Mouse (Mus musculus): Measurements from ENCODE around the gene Scarb1. TPM values are rescaled to one million over a fixed set of nuclear protein-coding genes. Genes with fewer than 3 reads are reported as not detected.

Scarb1 gene
- total and polyA plus RNA-seq, 2 experiments from 2014 or later: 58.2 to 79.8 TPM

DNA sequence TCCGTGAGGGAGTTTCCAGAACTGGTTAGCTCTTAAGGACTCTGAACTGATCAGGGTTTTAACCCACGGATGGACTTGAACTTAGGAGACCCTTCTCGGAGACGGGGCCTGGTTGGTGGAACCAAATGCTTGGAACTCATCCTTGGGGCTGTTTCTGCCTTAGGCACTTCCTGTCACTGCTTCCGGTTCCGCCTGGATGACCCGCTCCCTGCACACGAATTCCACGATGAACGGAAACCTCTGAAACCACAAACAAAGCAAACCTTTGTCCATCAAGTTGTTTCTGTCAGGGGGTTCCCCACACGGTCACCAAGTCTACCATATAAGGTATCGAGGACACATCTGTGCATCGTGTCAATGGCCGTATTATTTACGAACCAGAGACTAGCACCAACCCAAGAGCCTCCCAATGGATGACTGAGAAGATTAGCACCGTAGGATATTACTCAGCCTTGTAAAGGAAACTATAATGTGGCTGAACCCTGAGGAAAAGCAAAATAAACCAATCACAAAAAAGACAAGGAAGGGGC is 20.2 kb upstream of the Scarb1 start:
- H3K9ac ChIP-seq (replicated peaks; ENCODE audit: low read depth, low read length): no peak overlapping the region
- 71% methylated on average over 16 of the region's 16 CpGs for WGBS
- DNase-seq (ENCODE audit: low spot score) (no peak), ATAC-seq (ENCODE audit: insufficient read depth, low read depth) (no peak)
- H3K4me2 ChIP-seq (ENCODE audit: low read depth, low read length): no peak overlapping the region
- H3K4me3 ChIP-seq (ENCODE audit: low read depth, low read length): no peak overlapping the region
- H3K9me3 ChIP-seq (replicated peaks; ENCODE audit: control insufficient read depth, low read length): no peaks in the 10 kb centered on the region
- H3K27me3 ChIP-seq (ENCODE audit: control insufficient read depth, insufficient read depth, low read length): no peaks in the 10 kb centered on the region
- H3K36me3 ChIP-seq (replicated peaks; ENCODE audit: control insufficient read depth, insufficient read depth, low read length): no peaks in the 10 kb centered on the region
- H3K27ac ChIP-seq (ENCODE audit: low read depth): no peak overlapping the region
- H3K4me1 ChIP-seq (ENCODE audit: control insufficient read depth, insufficient read depth): peaks cover 10% of the 10 kb centered on the region
- TF ChIP-seq CTCF (IDR thresholded peaks at IDR 0.05; ENCODE audit: low read depth): no peak
- TF ChIP-seq EP300 (IDR thresholded peaks at IDR 0.05; ENCODE audit: low read depth): no peak

DNA sequence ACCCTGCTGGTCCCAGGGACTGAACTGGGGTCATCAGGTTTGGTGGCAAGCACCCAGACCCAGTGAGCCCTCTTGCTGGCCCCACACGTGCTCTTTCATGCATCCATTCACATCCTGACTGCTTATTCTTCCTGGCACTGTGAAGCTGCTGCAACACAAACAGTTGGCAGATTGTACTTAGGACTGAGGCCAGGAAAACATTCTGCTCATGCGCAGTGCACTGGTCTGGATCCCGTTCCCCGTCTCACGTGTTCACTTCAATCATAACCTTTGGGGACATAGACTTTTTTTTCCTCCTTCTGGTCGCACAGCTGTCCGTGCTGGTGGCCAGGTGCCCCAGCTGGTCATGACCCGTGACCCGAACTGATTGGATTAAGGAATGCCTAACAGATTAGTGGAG is 19.7 kb upstream of the Scarb1 start:
- ATAC-seq (ENCODE audit: insufficient read depth, low read depth) (no peak), DNase-seq (ENCODE audit: low spot score) (no peak)
- Histone ChIP-seq H3K9me3 (replicated peaks; ENCODE audit: control insufficient read depth, low read length) (no peaks in the 10 kb centered on the region), H3K4me1 (ENCODE audit: control insufficient read depth, insufficient read depth) (peaks cover 10% of the 10 kb centered on the region), H3K9ac (replicated peaks; ENCODE audit: low read depth, low read length) (no peak overlapping the region), H3K36me3 (replicated peaks; ENCODE audit: control insufficient read depth, insufficient read depth, low read length) (no peaks in the 10 kb centered on the region), H3K4me3 (ENCODE audit: low read depth, low read length) (no peak overlapping the region), H3K27me3 (ENCODE audit: control insufficient read depth, insufficient read depth, low read length) (no peaks in the 10 kb centered on the region), H3K27ac (ENCODE audit: low read depth) (no peak overlapping the region), H3K4me2 (ENCODE audit: low read depth, low read length) (no peak overlapping the region)
- 76% methylated on average over 9 of the region's 9 CpGs for WGBS
- TF ChIP-seq CTCF (IDR thresholded peaks at IDR 0.05; ENCODE audit: low read depth): no peak
- TF ChIP-seq EP300 (IDR thresholded peaks at IDR 0.05; ENCODE audit: low read depth): no peak

DNA sequence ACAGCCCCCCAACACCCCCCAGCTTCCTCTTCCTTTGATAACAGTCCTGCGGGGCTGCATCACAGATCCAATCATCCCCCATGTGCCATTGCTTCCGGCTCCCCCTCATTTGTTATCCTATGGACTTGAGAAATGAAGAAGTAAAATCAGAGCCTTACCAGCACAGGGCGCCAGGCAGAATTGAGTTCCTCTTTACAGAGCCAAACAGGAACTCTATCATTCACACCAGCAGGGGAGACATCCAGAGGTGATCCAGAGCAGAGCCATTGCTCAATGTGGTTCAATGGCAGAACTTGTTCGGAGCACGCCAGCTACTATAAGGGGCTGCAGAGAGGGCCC is 17.3 kb upstream of the Scarb1 start:
- Histone ChIP-seq H3K4me2 (ENCODE audit: low read depth, low read length) (peak overlapping the region; percentile 24; the same call in 1 of the 2 replicates), H3K9me3 (replicated peaks; ENCODE audit: control insufficient read depth, low read length) (no peaks in the 10 kb centered on the region), H3K36me3 (replicated peaks; ENCODE audit: control insufficient read depth, insufficient read depth, low read length) (no peaks in the 10 kb centered on the region), H3K27ac (ENCODE audit: low read depth) (0 out of 2 replicates have a peak overlapping the region, but pooled peaks have one; percentile 38), H3K27me3 (ENCODE audit: control insufficient read depth, insufficient read depth, low read length) (no peaks in the 10 kb centered on the region), H3K4me1 (ENCODE audit: control insufficient read depth, insufficient read depth) (no peaks in the 10 kb centered on the region), H3K9ac (replicated peaks; ENCODE audit: low read depth, low read length) (no peak overlapping the region), H3K4me3 (ENCODE audit: low read depth, low read length) (no peak overlapping the region)
- ATAC-seq (ENCODE audit: insufficient read depth, low read depth) (peak; percentile 36; the same call in 1 of the 2 replicates), DNase-seq (ENCODE audit: low spot score) (no peak)
- TF ChIP-seq CTCF (IDR thresholded peaks at IDR 0.05; ENCODE audit: low read depth) (0 out of 2 replicates have a peak, but pooled peaks have one; percentile 12), EP300 (IDR thresholded peaks at IDR 0.05; ENCODE audit: low read depth) (no peak)
- 53% methylated on average over 5 of the region's 5 CpGs for WGBS

DNA sequence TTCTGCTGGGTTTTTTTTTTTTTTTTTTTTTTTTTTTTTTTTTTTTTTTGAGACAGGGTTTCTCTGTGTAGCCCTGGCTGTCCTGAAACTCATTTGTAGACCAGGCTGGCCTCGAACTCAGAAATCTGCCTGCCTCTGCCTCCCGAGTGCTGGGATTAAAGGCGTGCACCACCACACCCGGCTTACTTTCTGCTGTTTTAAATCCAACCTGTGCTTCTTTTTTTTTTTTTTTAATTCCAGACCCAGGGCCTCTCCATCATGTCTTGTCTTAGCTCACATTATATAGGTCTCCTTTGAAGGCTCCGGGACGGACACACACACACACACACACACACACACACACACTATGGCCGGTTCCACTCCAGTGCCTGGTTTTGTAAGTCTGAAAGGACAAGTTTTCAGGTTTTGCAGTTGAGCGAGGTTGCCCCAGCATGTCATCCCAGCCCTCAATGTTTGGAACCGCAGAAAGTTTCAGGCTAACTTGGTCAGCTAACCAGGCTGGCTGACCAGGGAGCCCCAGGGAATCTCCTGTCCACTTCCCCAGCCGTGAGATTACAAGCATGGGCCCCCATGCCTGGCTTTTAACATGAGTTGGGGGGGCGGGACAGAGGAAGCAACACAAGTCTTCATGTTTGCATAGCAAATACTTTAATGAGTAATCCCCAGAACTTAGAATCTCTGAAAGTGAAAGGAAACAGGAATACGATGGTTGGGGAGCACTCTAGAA is 16.8 kb upstream of the Scarb1 start:
- Histone ChIP-seq H3K36me3 (replicated peaks; ENCODE audit: control insufficient read depth, insufficient read depth, low read length) (no peaks in the 10 kb centered on the region), H3K9me3 (replicated peaks; ENCODE audit: control insufficient read depth, low read length) (no peaks in the 10 kb centered on the region), H3K4me3 (ENCODE audit: low read depth, low read length) (no peak overlapping the region), H3K4me1 (ENCODE audit: control insufficient read depth, insufficient read depth) (no peaks in the 10 kb centered on the region), H3K4me2 (ENCODE audit: low read depth, low read length) (peak overlapping the region; percentile 24), H3K27ac (ENCODE audit: low read depth) (0 out of 2 replicates have a peak overlapping the region, but pooled peaks have one; percentile 38), H3K9ac (replicated peaks; ENCODE audit: low read depth, low read length) (no peak overlapping the region), H3K27me3 (ENCODE audit: control insufficient read depth, insufficient read depth, low read length) (no peaks in the 10 kb centered on the region)
- TF ChIP-seq CTCF (IDR thresholded peaks at IDR 0.05; ENCODE audit: low read depth): no peak
- TF ChIP-seq EP300 (IDR thresholded peaks at IDR 0.05; ENCODE audit: low read depth): no peak
- 69% methylated on average over 12 of the region's 12 CpGs for WGBS
- ATAC-seq (ENCODE audit: insufficient read depth, low read depth): 0 out of 2 replicates have a peak, but pooled peaks have one; percentile 12
- DNase-seq (ENCODE audit: low spot score): no peak

DNA sequence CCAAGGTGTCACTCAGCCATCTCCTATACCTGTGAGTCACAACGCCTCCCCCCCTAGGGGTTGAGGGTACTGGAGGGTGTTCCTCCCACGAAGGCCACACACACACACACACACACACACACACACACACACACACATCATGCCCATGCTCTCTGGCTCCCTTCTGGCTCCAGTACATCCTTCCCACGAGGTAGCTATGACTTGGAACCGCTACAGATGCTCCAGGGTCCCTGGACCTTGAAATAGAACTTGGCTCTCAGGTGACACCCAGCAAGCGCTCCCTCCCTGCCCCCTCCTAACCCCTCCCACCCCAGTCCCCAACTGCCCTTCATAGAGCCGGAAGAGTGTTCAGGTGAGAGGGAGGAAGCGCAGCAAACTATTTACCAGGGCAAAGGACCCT is 14.8 kb upstream of the Scarb1 start:
- Histone ChIP-seq H3K9ac (replicated peaks; ENCODE audit: low read depth, low read length) (no peak overlapping the region), H3K27ac (ENCODE audit: low read depth) (no peak overlapping the region), H3K27me3 (ENCODE audit: control insufficient read depth, insufficient read depth, low read length) (no peaks in the 10 kb centered on the region), H3K36me3 (replicated peaks; ENCODE audit: control insufficient read depth, insufficient read depth, low read length) (no peaks in the 10 kb centered on the region), H3K4me3 (ENCODE audit: low read depth, low read length) (no peak overlapping the region), H3K4me2 (ENCODE audit: low read depth, low read length) (no peak overlapping the region), H3K4me1 (ENCODE audit: control insufficient read depth, insufficient read depth) (no peaks in the 10 kb centered on the region), H3K9me3 (replicated peaks; ENCODE audit: control insufficient read depth, low read length) (no peaks in the 10 kb centered on the region)
- TF ChIP-seq CTCF (IDR thresholded peaks at IDR 0.05; ENCODE audit: low read depth): no peak
- TF ChIP-seq EP300 (IDR thresholded peaks at IDR 0.05; ENCODE audit: low read depth): no peak
- WGBS: 29% methylated on average over 7 of the region's 7 CpGs
- ATAC-seq (ENCODE audit: insufficient read depth, low read depth) (0 out of 2 replicates have a peak, but pooled peaks have one; percentile 12), DNase-seq (ENCODE audit: low spot score) (no peak)

All from heart, postnatal 0 days (tissue).